Mouse (Mus musculus): Measurements from ENCODE around the gene Lrrc75a.

Lrrc75a gene

DNA sequence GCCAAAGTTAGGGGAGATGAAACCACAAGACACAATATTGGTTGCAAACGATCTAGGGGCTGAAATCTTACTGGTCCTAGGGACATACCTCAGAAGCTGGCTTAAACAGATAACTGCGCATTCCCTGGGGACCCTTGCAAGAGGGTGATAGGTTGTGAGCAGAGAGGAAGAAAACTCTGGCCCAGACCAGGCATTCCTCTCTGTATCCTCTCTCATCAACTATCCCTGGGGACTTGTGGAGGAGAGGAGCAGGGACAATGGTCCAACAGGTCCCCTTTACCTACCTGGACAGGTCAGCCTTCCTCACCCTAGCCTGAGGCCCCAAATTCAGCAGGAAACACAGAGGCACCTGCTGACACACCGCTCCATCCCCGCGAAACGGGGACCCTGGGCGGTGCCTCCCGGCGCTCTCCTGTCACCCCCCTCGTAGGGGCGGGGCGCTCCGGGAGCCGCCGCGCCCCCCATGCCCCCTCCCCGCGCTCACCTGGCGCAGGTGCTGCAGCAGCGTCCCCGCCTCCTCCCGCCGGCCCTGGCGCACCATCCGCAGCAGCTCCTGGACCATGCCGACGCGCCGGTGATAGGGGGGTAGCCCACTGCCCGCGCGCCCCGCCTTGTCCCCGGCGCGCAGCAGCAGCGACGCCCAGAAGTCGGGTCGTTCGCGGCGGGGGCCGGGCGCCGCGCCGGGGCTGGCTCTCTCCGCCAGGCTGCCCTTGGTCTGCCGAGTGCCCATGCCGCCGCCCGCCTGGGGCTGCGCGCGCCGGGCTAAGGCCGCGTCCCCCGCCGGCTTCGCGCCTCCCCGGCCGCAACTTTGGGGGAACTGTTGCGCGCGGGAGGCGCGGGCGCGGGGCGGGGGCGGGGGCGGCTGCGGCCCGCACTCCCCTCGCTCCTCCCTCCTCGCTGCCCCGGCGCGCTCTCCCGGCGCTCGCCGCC is at the start of gene Lrrc75a:
Gene Lrrc75a (minus strand): TSS at position 863 of the 930 bp plus-strand sequence.
- in situ Hi-C loops (cut with MboI, MseI): loop anchor here (5.0 kb wide), 1 partner anchor 36 kb away; no protein-coding TSS in a partner anchor

DNA sequence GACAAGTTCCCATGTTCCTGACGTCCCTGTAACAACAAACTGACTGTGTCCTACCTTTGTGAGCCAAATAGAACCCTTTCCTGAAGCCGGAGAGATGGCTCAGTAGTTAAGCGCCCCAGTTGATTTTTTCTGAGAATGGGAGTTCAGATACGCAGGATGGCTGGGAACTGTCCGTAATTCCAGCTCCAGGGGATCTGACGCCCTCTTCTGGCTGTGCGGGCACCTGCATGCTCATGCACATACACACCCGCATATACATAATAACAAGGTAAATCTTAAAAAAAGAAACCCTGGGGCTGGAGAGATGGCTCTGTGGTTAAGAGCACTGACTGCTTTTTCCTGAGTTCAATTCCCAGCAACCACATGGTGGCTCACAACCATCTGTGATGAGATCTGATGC is 46.8 kb upstream of the Lrrc75a start:
- in situ Hi-C loops (cut with MboI, MseI): no loop called here

DNA sequence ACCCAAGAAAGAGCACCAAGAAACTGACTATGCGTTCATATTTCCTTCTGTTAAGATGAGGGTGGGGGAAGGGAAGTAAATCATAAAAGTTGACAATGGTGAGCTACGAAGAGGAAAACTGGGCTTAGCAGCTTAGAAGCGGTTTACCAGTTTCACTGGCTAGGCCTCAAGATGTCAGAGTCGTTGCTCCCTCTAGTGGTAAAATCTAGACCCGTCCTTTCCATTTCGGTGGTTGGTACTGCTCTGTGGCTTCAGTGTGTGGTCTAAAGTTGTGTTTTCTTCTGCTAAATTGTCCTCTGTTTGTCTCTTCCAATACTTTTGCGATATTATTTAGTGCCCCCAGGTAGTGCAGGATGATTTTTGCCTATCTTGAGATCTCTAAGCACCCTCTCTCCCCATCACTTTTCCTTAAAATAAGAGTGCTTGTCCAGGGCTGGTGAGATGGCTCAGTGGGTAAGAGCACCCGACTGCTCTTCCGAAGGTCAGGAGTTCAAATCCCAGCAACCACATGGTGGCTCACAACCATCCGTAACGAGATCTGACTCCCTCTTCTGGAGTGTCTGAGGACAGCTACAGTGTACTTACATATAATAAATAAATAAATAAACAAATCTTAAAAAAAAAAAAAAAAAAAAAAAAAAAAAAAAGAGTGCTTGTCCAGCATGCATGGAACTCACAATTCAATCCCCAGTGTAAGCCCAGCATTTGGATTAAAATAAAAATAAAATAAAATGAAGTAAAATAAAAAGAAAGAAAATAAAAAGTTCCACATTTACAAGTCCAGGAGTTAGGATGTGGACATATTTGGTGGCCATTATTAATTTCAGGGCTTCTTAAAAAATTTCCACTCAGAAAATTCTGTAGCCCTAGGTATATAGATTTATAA is 45.2 kb upstream of the Lrrc75a start:
- in situ Hi-C loops (cut with MboI, MseI): no loop called here

GRCm38 (mm10) chr11:62691592-62691991 is 43.3 kb upstream of the Lrrc75a start:
- in situ Hi-C loops (cut with MboI, MseI): no loop called here

GRCm38 (mm10) chr11:62679954-62680353 is 31.6 kb upstream of the Lrrc75a start:
- in situ Hi-C loops (cut with MboI, MseI): loop anchor here (5.0 kb wide), 1 partner anchor 68 kb away; no protein-coding TSS in a partner anchor

DNA sequence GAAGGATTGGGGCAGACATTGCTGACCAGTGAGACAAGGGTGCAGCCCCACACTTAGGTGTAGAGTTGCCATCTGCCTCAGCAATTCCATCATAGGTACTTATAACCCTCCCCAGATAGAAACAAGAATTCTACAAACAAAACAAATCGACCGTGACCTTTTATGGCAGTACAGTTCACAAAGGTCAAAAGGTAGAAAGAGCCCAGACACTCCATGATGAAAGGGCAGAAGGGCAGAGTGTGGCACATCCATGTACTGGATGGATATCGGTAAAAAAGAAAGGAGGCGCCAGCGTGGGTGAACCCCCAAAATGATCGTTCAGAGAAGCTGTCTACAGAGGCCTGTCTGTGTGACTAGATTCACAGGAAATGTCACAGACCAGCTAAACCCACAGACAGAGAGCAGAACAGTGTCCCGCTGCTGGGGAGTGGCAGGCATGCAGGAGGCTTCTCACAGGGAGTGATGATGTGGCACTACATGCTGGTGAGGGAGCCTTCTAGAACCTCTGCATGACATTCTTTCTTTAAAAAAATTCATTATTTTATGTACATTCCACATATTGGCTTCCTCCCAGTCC is 30.5 kb upstream of the Lrrc75a start:
- in situ Hi-C loops (cut with MboI, MseI): loop anchor here (5.0 kb wide), 1 partner anchor 67 kb away; no protein-coding TSS in a partner anchor

- in situ Hi-C loops (cut with MboI, MseI): loop anchor here (5.0 kb wide), 1 partner anchor 64 kb away; no protein-coding TSS in a partner anchor
Measured at GRCm38 (mm10) chr11:62676290-62676596, 27.9 kb upstream of the Lrrc75a start.

DNA sequence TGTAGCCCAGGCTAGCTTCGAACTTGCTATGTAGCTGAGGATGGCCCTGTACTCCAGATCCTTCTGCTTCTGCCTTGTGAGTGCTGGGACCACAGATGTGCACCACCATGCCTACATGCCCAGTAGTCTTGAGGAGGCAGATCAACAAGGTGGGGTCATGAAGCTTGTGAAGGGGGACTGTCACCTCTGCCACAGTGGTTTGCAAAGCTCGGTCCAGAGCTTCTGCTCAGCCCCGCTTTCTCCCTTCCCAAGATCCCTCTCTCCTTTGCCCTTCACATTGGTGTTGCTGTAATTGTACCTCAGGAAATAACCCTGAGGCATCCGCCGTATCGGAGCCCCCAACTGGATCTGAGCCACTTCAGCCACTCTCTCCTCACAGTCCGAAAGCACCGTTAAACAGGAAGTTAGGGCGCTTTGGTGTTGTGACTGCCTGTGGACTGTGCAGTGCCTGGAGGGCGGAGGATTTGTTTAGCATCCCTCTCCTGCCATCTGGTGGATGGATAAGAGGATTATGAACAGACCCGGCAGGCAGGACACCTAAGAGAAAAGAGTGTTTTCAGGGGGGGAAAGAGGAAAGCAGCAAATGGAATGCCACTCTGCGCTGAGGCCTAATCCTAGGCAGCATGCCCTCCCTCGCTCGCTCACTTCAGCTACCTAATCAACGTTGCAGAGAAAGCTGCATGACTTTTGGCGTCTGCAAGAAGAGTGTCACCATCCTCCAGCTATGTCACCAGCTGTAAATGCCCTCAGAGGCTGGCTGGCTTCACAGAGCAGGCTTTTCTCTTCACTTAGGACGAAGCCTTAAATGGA is 27.4 kb upstream of the Lrrc75a start:
- in situ Hi-C loops (cut with MboI, MseI): loop anchor here (5.0 kb wide), 1 partner anchor 63 kb away; no protein-coding TSS in a partner anchor

DNA sequence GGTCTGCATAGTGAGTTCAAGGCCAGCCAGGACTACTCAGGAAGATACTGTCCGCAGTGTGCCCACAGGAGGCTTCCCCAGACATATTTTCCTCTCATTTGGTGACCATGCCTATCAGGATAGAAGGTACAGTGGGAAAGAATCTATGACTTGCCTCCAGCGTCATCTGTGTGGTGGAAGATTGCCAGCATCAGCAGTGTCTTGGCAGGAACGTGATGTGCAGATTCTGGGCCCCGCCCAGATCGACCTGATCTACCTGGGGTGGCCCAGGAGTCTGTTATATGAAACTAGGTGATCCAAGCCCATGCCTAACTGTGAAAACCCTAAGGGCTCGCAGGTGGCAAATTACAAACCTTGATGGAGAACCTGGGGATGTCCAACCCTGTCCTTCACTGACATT is 21.7 kb upstream of the Lrrc75a start:
- in situ Hi-C loops (cut with MboI, MseI): no loop called here

GRCm38 (mm10) chr11:62669471-62669870 is 21.1 kb upstream of the Lrrc75a start:
- in situ Hi-C loops (cut with MboI, MseI): no loop called here

GRCm38 (mm10) chr11:62668986-62669385 is 20.7 kb upstream of the Lrrc75a start:
- in situ Hi-C loops (cut with MboI, MseI): no loop called here

DNA sequence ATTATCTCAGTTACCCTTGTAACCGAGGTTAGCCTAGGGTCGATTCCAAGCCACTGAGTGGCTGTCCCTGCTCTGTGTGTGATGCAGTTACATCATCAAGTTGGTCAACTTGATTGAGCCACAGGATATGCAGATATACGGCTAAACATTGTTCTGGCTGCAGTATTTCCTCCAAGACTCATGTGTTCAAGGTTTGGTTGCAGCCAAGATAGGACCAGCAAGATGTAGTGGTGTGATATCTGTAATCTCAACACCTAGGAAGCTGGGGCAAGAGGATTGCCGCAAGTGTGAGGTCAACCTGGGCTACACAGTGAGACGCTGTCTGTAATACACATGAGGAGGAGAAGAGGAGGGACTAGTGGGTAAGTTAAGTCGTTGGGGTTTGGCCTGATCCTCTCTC is 15.9 kb upstream of the Lrrc75a start:
- in situ Hi-C loops (cut with MboI, MseI): no loop called here

- in situ Hi-C loops (cut with MboI, MseI): no loop called here
Measured at GRCm38 (mm10) chr11:62660885-62661284, 12.6 kb upstream of the Lrrc75a start.

- in situ Hi-C loops (cut with MboI, MseI): no loop called here
Measured at GRCm38 (mm10) chr11:62652080-62652479, 3.8 kb upstream of the Lrrc75a start.

DNA sequence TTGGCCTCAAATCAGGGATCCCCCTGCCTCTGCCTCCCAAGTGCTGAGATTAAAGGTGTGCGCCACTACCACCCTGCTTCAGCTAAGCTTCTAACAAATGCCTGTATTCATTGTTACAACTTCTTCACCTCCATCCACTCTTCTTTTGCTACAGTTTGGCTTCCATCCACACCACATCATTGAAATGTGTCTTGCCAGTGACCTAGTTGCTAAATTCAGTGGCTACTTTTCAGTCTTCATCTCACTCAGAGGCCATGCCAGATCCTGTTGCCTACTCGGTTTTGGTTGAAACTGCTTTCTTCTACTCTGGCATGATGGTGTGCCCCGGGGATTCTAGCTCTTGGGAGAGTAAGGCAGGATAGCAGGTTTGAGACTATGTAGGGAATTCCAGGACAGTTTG is 3.2 kb upstream of the Lrrc75a start:
- in situ Hi-C loops (cut with MboI, MseI): no loop called here

DNA sequence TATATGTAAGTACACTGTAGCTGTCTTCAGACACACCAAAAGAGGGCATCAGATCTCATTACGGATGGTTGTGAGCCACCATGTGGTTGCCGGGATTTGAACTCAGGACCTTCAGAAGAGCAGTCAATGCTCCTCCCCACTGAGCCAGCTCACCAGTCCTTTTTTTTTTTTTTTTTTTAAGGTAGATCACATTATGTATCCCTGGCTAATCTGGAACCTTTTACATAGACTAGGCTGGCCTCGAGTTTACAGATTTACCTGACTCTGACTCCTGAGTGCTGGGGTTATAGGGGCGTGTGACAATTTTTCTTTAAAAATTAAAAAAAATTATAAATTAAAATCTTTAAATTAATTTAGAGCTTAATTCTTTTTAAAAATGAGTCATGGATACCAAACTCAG is 1.5 kb upstream of the Lrrc75a start:
- in situ Hi-C loops (cut with MboI, MseI): loop anchor here (5.0 kb wide), 1 partner anchor 38 kb away; no protein-coding TSS in a partner anchor

GRCm38 (mm10) chr11:62648591-62649391 is 468 bp upstream of the Lrrc75a start, which contains the start of gene Mmgt2:
TSS of gene Mmgt2 (plus strand) at chr11:62648664.
- in situ Hi-C loops (cut with MboI, MseI): loop anchor here (5.0 kb wide), 1 partner anchor 36 kb away; no protein-coding TSS in a partner anchor

GRCm38 (mm10) chr11:62646958-62647515 is 1.3 kb downstream of the Lrrc75a start:
- in situ Hi-C loops (cut with MboI, MseI): loop anchor here (5.0 kb wide), 1 partner anchor 35 kb away; no protein-coding TSS in a partner anchor

- in situ Hi-C loops (cut with MboI, MseI): loop anchor here (5.0 kb wide), 1 partner anchor 34 kb away; no protein-coding TSS in a partner anchor
Measured at GRCm38 (mm10) chr11:62646495-62646843, 1.9 kb downstream of the Lrrc75a start.

All from T-helper 1 cell (primary cell).